Mouse (Mus musculus) liver, postnatal 0 days (tissue): ENCODE measurements around the gene Krt15. TPM values are rescaled to one million over a fixed set of nuclear protein-coding genes. Genes with fewer than 3 reads are reported as not detected.

Source experiments
- ATAC-seq: fragments of 200-750 bp; cut with Nextera tagmentation; 2 replicates; pipeline ENCODE4 v1.8.0; 2017; ENCODE audit warnings: mild to moderate bottlenecking, moderate library complexity
- DNase-seq: peaks from one replicate; pipeline ENCODE4 v3.0.0-alpha.2; 2016
- H3K27ac ChIP-seq: fragments of 300-500 bp; sonication (generic); 2 replicates; pipeline ENCODE4 v1.5.1; 2014; ENCODE audit warnings: antibody characterized with exemption, moderate library complexity, mild to moderate bottlenecking, low read depth
- H3K27me3 ChIP-seq: fragments of 300-500 bp; sonication (generic); 2 replicates; pipeline ENCODE4 v1.6.1; 2014; ENCODE audit warnings: low read length, control low read depth, mixed read lengths; ENCODE audit not compliant: insufficient read depth
- H3K36me3 ChIP-seq: fragments of 300-500 bp; sonication (generic); replicated peaks from 2 replicates; pipeline ENCODE4 v1.6.1; 2014; ENCODE audit warnings: mild to moderate bottlenecking, control low read depth, low read length, moderate library complexity, mixed read lengths; ENCODE audit not compliant: insufficient read depth
- H3K4me1 ChIP-seq: fragments of 300-500 bp; sonication (generic); 2 replicates; pipeline ENCODE4 v1.6.1; 2014; ENCODE audit warnings: antibody characterized with exemption, mild to moderate bottlenecking, control low read depth; ENCODE audit not compliant: insufficient read depth
- H3K4me2 ChIP-seq: fragments of 300-500 bp; sonication (generic); 2 replicates; pipeline ENCODE4 v1.6.1; 2014; ENCODE audit warnings: low read depth, mild to moderate bottlenecking, low read length, moderate library complexity, mixed read lengths
- H3K4me3 ChIP-seq: fragments of 300-500 bp; sonication (generic); 2 replicates; pipeline ENCODE4 v1.5.1; 2014; ENCODE audit warnings: low read depth, low read length
- H3K9ac ChIP-seq: fragments of 300-500 bp; sonication (generic); replicated peaks from 2 replicates; pipeline ENCODE4 v1.6.1; 2014; ENCODE audit warnings: mild to moderate bottlenecking, moderate library complexity
- H3K9me3 ChIP-seq: fragments of 300-500 bp; sonication (generic); 2 replicates; pipeline ENCODE4 v1.6.1; 2016; ENCODE audit warnings: mild to moderate bottlenecking, control low read depth, low read length, mixed read lengths
- CTCF ChIP-seq: sonication (generic); IDR thresholded peaks from 2 replicates; pipeline ENCODE4 v1.5.1; 2016; ENCODE audit warnings: antibody characterized with exemption, low read depth
- EP300 ChIP-seq: IDR thresholded peaks from 2 replicates; pipeline ENCODE4 v1.6.1; 2016; ENCODE audit warnings: antibody characterized with exemption, low read depth, mild to moderate bottlenecking
- WGBS: fragments of 180-500 bp; shearing (Covaris S2); extraction: QIAGEN DNeasy Blood & Tissue Kit; methylation state at CpG from one replicate; pipeline ENCODE4 v1.1.7; 2014; ENCODE audit not compliant: insufficient replicate concordance; 5-methylcytosine and 5-hydroxymethylcytosine counted together
- polyA plus RNA-seq: library from polyadenylated mRNA; unstranded; fragments of >200 nt; fragmentation: Nextera tagmentation; extraction: Ambion mirVana; gene quantifications from 2 replicates; pipeline ENCODE4 v1.2.1, GENCODE M21; 2015

Krt15 gene
- polyA plus RNA-seq, result 0.11 TPM in 1 of 2 replicates, not detected in the other

GRCm38 (mm10) chr11:100135731-100136130, at the start of gene Krt15:
Krt15 (minus strand) TSS chr11:100135928.
- Histone ChIP-seq H3K9me3 (no peaks in the 10 kb centered on the region), H3K4me1 (no peaks in the 10 kb centered on the region), H3K27ac (no peak within 1 kb of the TSS), H3K9ac (no peak within 1 kb of the TSS), H3K27me3 (no peaks in the 10 kb centered on the region), H3K4me2 (no peak within 1 kb of the TSS), H3K4me3 (no peak within 1 kb of the TSS), H3K36me3 (no peaks in the 10 kb centered on the region)
- DNase-seq, result no peak
- 61% methylated on average over 7 of the region's 7 CpGs for WGBS
- ATAC-seq, result no peak
- TF ChIP-seq EP300 (no peak), CTCF (no peak)

- no peak for TF ChIP-seq EP300
- no peak for TF ChIP-seq CTCF
- no peak overlapping the region for H3K4me3 ChIP-seq
Observed at GRCm38 (mm10) chr11:100181725-100182124, 46.0 kb upstream of the Krt15 start.

GRCm38 (mm10) chr11:100179260-100179659, 43.5 kb upstream of the Krt15 start:
- 59% methylated on average over 3 of the region's 3 CpGs for WGBS
- Histone ChIP-seq H3K27me3 (no peaks in the 10 kb centered on the region), H3K36me3 (no peaks in the 10 kb centered on the region), H3K4me1 (no peaks in the 10 kb centered on the region), H3K4me3 (no peak overlapping the region), H3K27ac (no peak overlapping the region), H3K9me3 (no peaks in the 10 kb centered on the region), H3K9ac (no peak overlapping the region), H3K4me2 (no peak overlapping the region)
- DNase-seq (no peak), ATAC-seq (no peak)
- no peak for TF ChIP-seq EP300
- TF ChIP-seq CTCF, result no peak

More at GRCm38 (mm10) chr11:100181725-100182124, 46.0 kb upstream of the Krt15 start:
- ATAC-seq, result no peak
- H3K9me3 ChIP-seq, result no peaks in the 10 kb centered on the region
- H3K9ac ChIP-seq, result no peak overlapping the region
- H3K36me3 ChIP-seq, result no peaks in the 10 kb centered on the region
- DNase-seq, result no peak
- no peak overlapping the region for H3K27ac ChIP-seq
- no peaks in the 10 kb centered on the region for H3K27me3 ChIP-seq
- H3K4me2 ChIP-seq, result no peak overlapping the region
- no peaks in the 10 kb centered on the region for H3K4me1 ChIP-seq
- 31% methylated on average over 7 of the region's 7 CpGs for WGBS

- Histone ChIP-seq H3K36me3 (no peaks in the 10 kb centered on the region), H3K4me3 (no peak overlapping the region), H3K27ac (no peak overlapping the region), H3K4me2 (no peak overlapping the region), H3K4me1 (no peaks in the 10 kb centered on the region), H3K9me3 (no peaks in the 10 kb centered on the region), H3K9ac (no peak overlapping the region), H3K27me3 (no peaks in the 10 kb centered on the region)
- WGBS, result 65% methylated on average over 5 of the region's 5 CpGs
- DNase-seq (no peak), ATAC-seq (no peak)
- TF ChIP-seq CTCF (no peak), EP300 (no peak)
Observed at GRCm38 (mm10) chr11:100178307-100178706, 42.6 kb upstream of the Krt15 start.

GRCm38 (mm10) chr11:100176791-100177190, 41.1 kb upstream of the Krt15 start:
- no peaks in the 10 kb centered on the region for H3K4me1 ChIP-seq
- DNase-seq (no peak), ATAC-seq (no peak)
- H3K9me3 ChIP-seq, result no peaks in the 10 kb centered on the region
- H3K4me2 ChIP-seq, result no peak overlapping the region
- no peaks in the 10 kb centered on the region for H3K36me3 ChIP-seq
- WGBS, result 65% methylated on average over 9 of the region's 9 CpGs
- no peaks in the 10 kb centered on the region for H3K27me3 ChIP-seq
- H3K9ac ChIP-seq, result no peak overlapping the region
- no peak overlapping the region for H3K27ac ChIP-seq
- H3K4me3 ChIP-seq, result no peak overlapping the region
- TF ChIP-seq CTCF, result no peak
- TF ChIP-seq EP300, result no peak

- peak; percentile 81 for TF ChIP-seq CTCF
- TF ChIP-seq EP300, result no peak
- no peaks in the 10 kb centered on the region for H3K36me3 ChIP-seq
- 24% methylated on average over 14 of the region's 14 CpGs for WGBS
- H3K4me2 ChIP-seq, result no peak overlapping the region
- H3K27me3 ChIP-seq, result no peaks in the 10 kb centered on the region
- H3K27ac ChIP-seq, result no peak overlapping the region
- H3K9me3 ChIP-seq, result no peaks in the 10 kb centered on the region
- no peak overlapping the region for H3K4me3 ChIP-seq
- no peak overlapping the region for H3K9ac ChIP-seq
- peak; percentile 59; the same call in 1 of the 2 replicates for ATAC-seq
- H3K4me1 ChIP-seq, result no peaks in the 10 kb centered on the region
- DNase-seq, result peak; percentile 75
Observed at GRCm38 (mm10) chr11:100168765-100169762, 33.3 kb upstream of the Krt15 start.
